Mouse (Mus musculus) spleen, postnatal 10 days (tissue): ENCODE results near the gene Zp2.

ENCODE experiments used
- DNase-seq, 2 experiments: peaks; one replicate each; pipeline ENCODE4 v3.0.0; 2021 to 2022; ENCODE audit warnings: low spot score in 2 of 2

The Zp2 gene

GRCm38 (mm10) chr7:120142743-120143142 lies 2.3 kb downstream of the Zp2 start:
- no peak for DNase-seq

GRCm38 (mm10) chr7:120128951-120129350 lies 16.1 kb downstream of the Zp2 start:
- DNase-seq = no peak

- DNase-seq = no peak
Measured at GRCm38 (mm10) chr7:120127686-120128059, 17.4 kb downstream of the Zp2 start.

GRCm38 (mm10) chr7:120126976-120127685 lies 18.0 kb downstream of the Zp2 start:
- no peak for DNase-seq

GRCm38 (mm10) chr7:120124844-120125243 lies 20.2 kb downstream of the Zp2 start:
- peak; percentile 8 to 37 for DNase-seq

GRCm38 (mm10) chr7:120123776-120124175 lies 21.3 kb downstream of the Zp2 start:
- no peak for DNase-seq

GRCm38 (mm10) chr7:120117529-120117928 lies 27.6 kb downstream of the Zp2 start:
- DNase-seq = no peak

GRCm38 (mm10) chr7:120116976-120117375 lies 28.1 kb downstream of the Zp2 start:
- no peak for DNase-seq

- DNase-seq = no peak
Measured at GRCm38 (mm10) chr7:120109676-120110075, 35.4 kb downstream of the Zp2 start.

GRCm38 (mm10) chr7:120106356-120106755 lies 38.7 kb downstream of the Zp2 start:
- DNase-seq = no peak

- DNase-seq = no peak
Measured at GRCm38 (mm10) chr7:120104975-120105374, 40.1 kb downstream of the Zp2 start.

GRCm38 (mm10) chr7:120103019-120103567 lies 42.0 kb downstream of the Zp2 start:
- no peak for DNase-seq

- DNase-seq = peak; percentile 17 to 72
Measured at GRCm38 (mm10) chr7:120102164-120102972, 42.7 kb downstream of the Zp2 start, which contains the start of gene Tmem159. Gene Tmem159, plus strand, starts transcription at chr7:120102353.

- DNase-seq = peak; percentile 19 to 63
Measured at GRCm38 (mm10) chr7:120098403-120098802, 46.7 kb downstream of the Zp2 start.

- DNase-seq = peak in 1 of 2 experiments; percentile 18
Measured at GRCm38 (mm10) chr7:120097845-120098244, 47.2 kb downstream of the Zp2 start.

GRCm38 (mm10) chr7:120095180-120095579 lies 49.9 kb downstream of the Zp2 start, which contains the start of gene Dnah3:
Gene Dnah3, minus strand, starts transcription at chr7:120095280.
- no peak for DNase-seq

- no peak for DNase-seq
Measured at GRCm38 (mm10) chr7:120094216-120094615, 50.9 kb downstream of the Zp2 start.

- no peak for DNase-seq
Measured at GRCm38 (mm10) chr7:120093033-120093432, 52.1 kb downstream of the Zp2 start.

- no peak for DNase-seq
Measured at GRCm38 (mm10) chr7:120080177-120080576, 64.9 kb downstream of the Zp2 start.
